Mouse (Mus musculus) testis, adult 2 months (tissue): ENCODE results near the gene Ccdc80.

Experiments
- CTCF ChIP-seq: fragments of 200-500 bp; IDR thresholded peaks from 2 replicates; pipeline ENCODE4 v1.5.1; 2012; ENCODE audit warnings: low read depth, mild to moderate bottlenecking, inconsistent platforms, low read length, moderate library complexity; ENCODE audit not compliant: control insufficient read depth, insufficient read depth, insufficient replicate concordance
- POLR2A ChIP-seq: fragments of 200-500 bp; IDR thresholded peaks from 2 replicates; pipeline ENCODE4 v1.6.1; 2012; ENCODE audit warnings: low read depth, mild to moderate bottlenecking, inconsistent platforms, low read length, moderate library complexity; ENCODE audit not compliant: control insufficient read depth

- TF ChIP-seq CTCF (no peak), POLR2A (no peak)
These were observed 15.1 kb downstream of the Ccdc80 start for GRCm38 (mm10) chr16:45108203-45108878.
